Mouse (Mus musculus) c-Kit-positive CD71-negative TER-119-negative erythroid progenitor cells, embryonic 14.5 days (primary cell): ENCODE results near the gene Ccdc69.
"Not testable (repeated sequence)": the region's sequence is repeated elsewhere in the genome, so short reads cannot be mapped to it uniquely, and the experiment has no call there.

Experiments
- DNase-seq: peaks from one replicate; pipeline ENCODE4 v3.0.0-alpha.2; 2013; ENCODE audit warnings: low read depth

Ccdc69 gene

GRCm38 (mm10) chr11:55077331-55078231, at the start of gene Ccdc69:
Gene Ccdc69, minus strand, starts transcription at chr11:55078131.
- peak; percentile 56 for DNase-seq

DNA sequence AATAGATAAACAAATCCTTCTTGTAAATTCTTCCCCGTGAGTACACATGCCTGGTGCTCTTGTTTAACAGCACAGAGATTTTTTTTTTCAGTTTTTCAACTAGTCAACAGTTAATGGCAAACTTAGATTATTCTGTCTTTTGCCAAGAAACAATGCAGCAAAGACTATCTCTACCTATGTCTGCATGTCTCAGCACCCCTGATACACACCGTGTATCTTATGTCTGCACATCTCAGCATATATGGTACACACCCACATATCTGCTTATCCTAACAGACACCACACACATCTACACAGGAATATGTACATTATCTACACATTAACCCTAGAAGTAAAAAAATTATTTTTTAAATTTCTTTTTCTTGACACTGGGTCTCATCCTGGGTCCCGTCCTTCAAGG, 48.7 kb upstream of the Ccdc69 start:
- no peak for DNase-seq

DNA sequence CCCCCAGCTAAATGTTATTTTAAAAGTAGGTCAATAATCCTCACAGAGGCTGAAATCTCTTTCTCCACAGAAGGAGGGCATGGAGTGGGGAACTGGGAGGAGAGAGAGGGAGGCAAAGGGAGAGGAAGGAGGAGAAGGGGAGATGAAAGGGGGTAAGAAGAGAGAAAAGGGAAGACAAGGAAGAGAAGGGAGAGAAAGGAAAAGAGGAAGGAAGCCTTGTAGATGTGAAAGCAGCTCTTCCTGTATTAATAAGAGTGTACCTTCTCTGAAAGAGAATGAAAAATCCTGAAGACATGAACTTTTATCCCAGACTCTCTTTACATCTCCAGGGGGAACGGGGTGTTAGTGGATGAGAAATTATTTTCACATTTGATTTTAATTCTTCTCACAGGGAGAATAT, 43.5 kb upstream of the Ccdc69 start:
- no peak for DNase-seq

- DNase-seq: no peak
Measured at GRCm38 (mm10) chr11:55120821-55121271, 42.9 kb upstream of the Ccdc69 start.

- DNase-seq: no peak
Measured at GRCm38 (mm10) chr11:55120279-55120678, 42.3 kb upstream of the Ccdc69 start.

- no peak for DNase-seq
Measured at GRCm38 (mm10) chr11:55117031-55117430, 39.1 kb upstream of the Ccdc69 start.

DNA sequence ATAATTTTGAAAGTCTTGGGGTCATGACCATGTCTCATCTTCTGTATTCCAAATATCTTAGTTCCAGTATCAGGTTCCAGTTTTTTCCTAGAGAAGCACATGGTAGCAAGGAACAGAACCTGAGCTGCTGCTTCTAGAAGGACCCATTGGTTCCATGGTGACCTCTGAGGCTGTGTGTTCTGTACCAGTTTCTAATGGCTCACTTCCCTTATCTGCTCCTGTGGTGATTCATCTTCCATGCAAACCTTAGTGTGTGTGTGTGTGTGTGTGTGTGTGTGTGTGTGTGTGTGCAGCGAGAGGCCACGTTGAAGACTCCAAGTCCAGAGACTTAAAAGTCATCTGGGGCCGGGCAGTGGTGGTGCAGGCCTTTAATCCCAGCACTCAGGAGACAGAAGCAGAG, 38.1 kb upstream of the Ccdc69 start:
- DNase-seq: no peak

GRCm38 (mm10) chr11:55114291-55114690, 36.4 kb upstream of the Ccdc69 start:
- no peak for DNase-seq

- DNase-seq: not testable (repeated sequence)
Measured at GRCm38 (mm10) chr11:55113861-55114250, 35.9 kb upstream of the Ccdc69 start.

DNA sequence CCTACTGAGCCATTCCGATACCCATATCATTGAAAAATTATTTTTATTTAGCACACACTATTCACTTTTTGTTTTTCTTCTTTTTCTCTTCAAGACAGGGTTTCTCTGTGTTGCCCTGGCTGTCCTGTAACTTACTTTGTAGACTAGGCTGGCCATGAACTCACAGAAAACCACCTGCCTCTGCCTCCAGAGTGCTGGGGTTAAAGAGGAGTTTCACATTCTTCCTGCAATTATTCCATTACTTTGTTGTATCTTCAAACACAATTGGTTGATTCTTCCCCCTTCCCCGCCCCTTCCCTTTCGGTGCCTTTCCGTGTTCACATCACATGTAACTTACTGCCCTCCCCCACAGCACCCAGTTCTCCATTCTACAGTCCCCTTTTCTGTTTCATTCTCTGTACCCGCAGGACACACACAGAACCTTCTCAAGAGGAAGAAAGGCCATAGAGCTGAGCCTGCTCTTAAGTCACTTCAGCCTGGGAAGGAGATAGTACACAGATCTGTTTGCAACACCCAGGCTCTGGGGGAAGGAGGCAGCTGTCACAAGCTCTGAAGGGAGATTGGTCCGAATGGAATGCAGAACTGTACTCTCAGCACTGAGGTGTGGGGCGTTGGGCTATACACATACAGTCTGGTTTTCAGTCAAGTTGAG, 35.4 kb upstream of the Ccdc69 start:
- DNase-seq: no peak

DNA sequence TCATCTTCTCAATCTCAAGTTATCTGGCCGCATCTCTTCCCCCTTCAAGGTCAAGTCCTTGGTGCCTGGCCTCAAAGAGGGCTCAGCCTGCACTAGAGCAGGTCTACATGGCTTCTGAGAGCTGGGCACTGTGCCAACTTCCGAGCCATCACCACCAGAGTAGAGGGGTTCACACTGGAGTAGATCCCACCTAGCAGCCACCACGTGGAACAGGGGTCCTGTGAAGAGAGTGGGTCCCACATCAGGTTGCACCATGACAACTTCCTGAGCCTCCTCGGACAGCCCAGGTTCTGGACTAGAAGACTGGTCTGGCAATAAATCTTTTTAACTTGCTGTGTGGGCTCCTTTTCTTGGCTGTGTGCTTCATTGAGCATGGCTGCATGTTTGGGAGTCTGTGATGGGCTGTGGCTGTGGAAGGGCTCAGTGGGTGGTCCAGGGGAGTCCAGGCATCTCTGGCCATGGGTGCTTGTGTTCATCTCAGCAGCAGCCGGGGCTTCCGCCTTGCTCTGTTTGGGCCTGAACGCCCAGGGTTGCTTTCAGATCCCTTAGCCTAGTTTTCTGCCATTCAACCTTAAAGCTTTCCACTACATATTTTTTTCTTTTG, 32.7 kb upstream of the Ccdc69 start:
- DNase-seq: no peak

DNA sequence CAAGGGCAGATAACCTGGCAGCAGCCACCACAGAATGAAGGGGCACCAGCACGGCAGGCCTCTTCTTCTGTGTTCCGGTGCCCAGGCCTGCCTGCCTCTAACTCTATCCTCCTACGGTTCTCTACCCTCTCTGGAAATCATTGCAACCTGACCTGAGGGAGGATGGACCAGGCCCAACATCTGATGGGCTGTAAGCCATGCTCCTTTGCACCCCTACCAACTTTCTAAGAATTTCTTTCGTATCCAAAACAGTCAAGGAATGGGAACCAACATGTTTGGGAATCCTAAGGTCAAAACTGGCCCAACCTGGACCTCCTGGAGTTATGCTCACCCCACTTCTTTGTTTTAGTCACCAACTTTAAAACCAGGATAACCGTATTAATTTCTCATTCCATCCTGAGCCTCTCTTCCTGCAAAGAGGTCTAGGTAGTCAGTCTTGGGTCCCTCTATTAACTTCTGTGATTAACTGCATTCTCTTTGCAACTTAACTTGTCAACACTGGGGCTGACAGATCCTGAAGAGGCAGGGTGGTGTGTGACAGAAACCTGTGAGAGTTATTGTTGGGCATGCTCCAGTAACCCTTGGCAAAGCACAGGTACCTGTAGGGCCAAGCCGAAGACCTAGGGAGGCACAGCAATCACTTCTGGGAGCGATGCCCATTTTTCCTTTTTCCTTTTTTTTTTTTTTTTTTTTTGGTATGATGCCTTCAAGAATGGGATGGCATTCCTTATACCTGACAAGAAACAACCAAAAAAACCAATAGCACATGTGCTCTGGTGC, 31.8 kb upstream of the Ccdc69 start:
- no peak for DNase-seq

DNA sequence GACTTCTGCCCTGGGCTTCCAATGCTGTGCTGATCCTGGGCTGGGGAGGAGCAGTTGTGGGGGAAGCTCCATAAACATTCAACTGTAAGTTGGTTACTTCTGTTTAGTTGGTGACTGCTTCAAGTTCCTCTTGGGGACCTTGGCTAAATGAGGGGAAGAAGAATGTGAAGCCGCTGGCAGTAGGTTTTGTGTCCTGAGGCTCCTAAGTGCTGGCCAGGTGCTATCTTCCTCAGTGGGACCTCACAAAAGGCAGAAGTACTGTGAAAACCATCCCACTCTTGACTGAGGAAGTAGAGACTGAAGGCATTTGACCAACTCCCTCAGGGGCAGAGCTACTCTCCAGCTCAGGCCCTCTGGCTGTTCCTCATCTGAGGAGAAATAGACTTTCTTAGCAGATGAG, 28.7 kb upstream of the Ccdc69 start:
- no peak for DNase-seq

DNA sequence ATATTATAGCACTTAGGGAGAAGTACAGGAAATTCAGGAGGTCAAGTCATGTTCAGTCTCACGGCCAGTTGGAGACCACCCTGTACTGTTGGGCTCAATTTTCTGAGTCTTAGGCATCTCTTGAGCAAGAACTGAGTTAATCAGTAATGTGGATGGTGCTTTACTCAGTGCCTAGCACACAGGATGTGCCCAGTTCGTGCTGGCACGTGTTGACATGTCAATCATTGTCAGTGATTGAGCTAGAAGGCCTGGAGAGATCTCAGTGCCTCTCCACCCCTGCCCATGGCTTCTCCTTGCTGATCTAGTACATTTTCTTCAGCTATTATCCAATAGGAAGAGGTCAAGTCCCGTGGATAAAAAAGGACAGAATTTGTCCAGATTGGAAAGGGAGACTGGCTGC, 27.5 kb upstream of the Ccdc69 start:
- DNase-seq: no peak

DNA sequence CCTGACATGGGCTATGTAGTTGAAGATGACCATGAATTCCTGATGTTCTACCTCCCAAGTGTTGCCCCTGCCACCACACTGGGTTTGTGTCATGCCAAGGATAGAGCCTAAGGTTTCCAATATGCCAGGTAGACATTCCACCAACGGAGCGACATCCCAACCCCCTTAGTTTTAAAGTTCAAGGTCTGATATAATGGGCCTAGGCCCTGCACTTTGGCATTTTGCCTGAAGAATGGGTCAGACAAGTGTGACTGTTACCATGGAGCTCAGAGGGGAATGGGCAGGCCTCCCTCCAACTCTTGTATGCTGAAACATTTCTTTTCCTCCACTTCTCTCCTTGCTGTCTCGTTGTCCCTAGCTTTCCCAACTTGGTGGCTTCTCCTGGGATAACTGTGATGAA, 25.3 kb upstream of the Ccdc69 start:
- DNase-seq: no peak

DNA sequence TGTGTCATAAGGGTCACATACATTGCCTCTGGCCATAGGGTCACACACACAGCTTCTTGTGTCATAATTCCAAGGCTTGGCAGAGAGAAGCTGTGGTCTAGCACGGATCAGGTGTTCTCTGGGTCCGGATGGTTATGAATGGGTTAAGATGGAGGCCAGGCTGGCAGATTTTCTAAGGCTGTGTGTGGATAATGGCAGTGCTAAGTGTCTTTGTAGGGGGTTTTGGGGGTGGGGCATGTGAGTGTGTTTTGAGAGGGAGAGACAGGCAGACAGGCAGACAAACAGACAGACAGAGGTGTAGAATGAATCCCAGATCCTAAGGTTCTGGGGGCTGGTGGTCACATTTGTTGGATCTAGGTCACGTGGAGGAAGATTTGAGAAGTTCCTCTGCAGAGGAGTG, 24.1 kb upstream of the Ccdc69 start:
- no peak for DNase-seq

DNA sequence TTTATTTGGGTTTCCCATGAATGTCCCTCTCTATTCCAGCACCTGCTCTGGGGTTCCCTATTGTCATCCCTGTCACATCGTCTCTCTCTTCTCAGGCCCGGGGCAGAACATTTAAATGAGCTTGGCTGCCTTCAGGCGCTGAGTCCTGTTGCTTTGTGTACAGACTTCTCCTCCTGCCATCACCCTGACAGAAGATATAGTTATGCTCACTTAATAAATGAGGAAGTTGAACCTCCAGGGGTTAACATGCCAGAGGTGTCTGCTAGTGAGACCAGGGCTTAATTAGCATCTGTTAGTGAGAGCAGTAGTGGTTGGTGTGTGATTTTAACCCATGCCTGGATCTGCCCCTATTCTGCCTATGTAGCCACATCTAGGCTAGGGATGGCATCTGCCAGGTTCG, 21.9 kb upstream of the Ccdc69 start:
- DNase-seq: no peak

- DNase-seq: no peak
Measured at GRCm38 (mm10) chr11:55099019-55099771, 21.3 kb upstream of the Ccdc69 start.

DNA sequence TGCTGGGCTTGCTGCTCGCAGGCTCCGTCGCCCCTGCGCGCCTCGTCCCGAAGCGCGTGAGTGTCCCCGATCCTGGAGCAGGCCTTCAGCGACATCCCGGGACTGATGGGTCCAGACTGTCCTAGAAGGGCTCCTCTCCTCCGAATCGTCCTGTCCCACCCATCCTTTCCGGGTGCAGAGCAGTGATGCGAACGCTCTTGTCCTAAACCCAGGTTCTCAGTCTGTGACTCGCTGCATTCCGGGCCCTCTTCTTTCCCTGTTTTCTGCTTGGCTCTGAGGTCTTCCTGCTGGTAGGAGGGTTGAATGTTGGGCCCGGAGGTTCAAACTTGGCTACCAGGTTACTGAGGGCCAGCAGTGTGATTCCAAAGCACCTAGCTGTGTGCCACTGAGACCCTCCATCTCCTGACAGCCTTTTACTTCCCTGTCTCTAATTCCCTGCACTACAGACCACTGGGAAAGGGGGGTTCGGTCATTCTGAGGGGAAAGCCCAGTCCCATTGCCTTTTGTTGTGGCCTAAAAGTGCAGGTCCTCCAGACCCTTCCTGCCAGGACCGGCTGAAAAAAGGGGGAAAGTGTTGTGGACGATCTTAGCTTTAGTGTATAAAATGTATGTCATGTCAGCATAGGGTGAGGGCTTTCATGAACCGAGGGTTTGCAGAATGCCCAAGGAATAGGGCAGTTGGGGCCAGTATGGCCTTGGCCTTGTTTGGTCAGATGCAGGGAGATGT, 20.4 kb upstream of the Ccdc69 start:
- no peak for DNase-seq

GRCm38 (mm10) chr11:55097463-55098188, 19.7 kb upstream of the Ccdc69 start, which contains the start of gene Gm2a:
Gene Gm2a, plus strand, starts transcription at chr11:55098115.
- DNase-seq: peak; percentile 93
